Mouse (Mus musculus) midbrain, embryonic 15.5 days (tissue): ENCODE measurements at regions not wholly inside any gene's neighbourhood (a gene's known extent, or its start where the extent isn't known, plus 50 kb on each side); places are given as distances from the start of the nearest gene placed in this dataset.

Experiments used
- ATAC-seq: fragments of 200-750 bp; cut with Nextera tagmentation; replicated peaks from 2 replicates; pipeline ENCODE4 v1.8.0; 2017; ENCODE audit warnings: moderate TSS enrichment
- H3K27ac ChIP-seq: fragments of 300-500 bp; sonication (generic); 2 replicates; pipeline ENCODE4 v1.5.1; 2015; ENCODE audit warnings: mild to moderate bottlenecking, inconsistent platforms
- H3K27me3 ChIP-seq: fragments of 300-500 bp; sonication (generic); replicated peaks from 2 replicates; pipeline ENCODE4 v1.6.1; 2015; ENCODE audit warnings: inconsistent platforms
- H3K36me3 ChIP-seq: fragments of 300-500 bp; sonication (generic); replicated peaks from 2 replicates; pipeline ENCODE4 v1.6.1; 2015; ENCODE audit warnings: inconsistent platforms
- H3K4me1 ChIP-seq: fragments of 300-500 bp; sonication (generic); 2 replicates; pipeline ENCODE4 v1.6.1; 2015; ENCODE audit warnings: inconsistent platforms
- H3K4me2 ChIP-seq: fragments of 300-500 bp; sonication (generic); 2 replicates; pipeline ENCODE4 v1.6.1; 2015; ENCODE audit warnings: inconsistent platforms, mild to moderate bottlenecking, moderate library complexity
- H3K4me3 ChIP-seq: fragments of 300-500 bp; sonication (generic); 2 replicates; pipeline ENCODE4 v1.5.1; 2015; ENCODE audit warnings: mild to moderate bottlenecking, inconsistent platforms
- H3K9ac ChIP-seq: fragments of 300-500 bp; sonication (generic); 2 replicates; pipeline ENCODE4 v1.6.1; 2015; ENCODE audit warnings: mild to moderate bottlenecking, inconsistent platforms
- H3K9me3 ChIP-seq: fragments of 300-500 bp; sonication (generic); 2 replicates; pipeline ENCODE4 v1.6.1; 2016; ENCODE audit warnings: inconsistent platforms
- WGBS: fragments of 180-500 bp; shearing (Covaris S2); methylation state at CpG from one replicate; pipeline ENCODE4 v1.1.7; 2015; ENCODE audit warnings: mixed read lengths; 5-methylcytosine and 5-hydroxymethylcytosine counted together

DNA sequence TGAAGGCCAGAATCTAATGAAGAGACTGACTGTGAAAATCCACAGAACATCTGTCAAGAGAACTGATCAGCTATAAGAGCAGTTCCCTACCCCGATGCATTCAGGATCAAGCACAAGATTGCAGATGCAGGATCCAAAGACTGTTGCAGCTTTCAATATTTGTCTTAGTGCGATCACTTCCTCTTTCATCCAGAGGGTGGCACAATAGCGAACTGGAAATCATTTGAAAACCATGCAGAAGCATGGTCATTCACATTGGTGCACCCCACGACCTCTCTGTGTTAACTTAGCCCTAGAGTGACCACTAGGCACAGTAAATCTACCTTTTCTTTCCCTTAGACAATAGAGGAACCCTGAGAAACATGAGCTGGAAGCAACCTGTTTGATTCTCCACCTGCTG lies 55.8 kb upstream of the Pak3 start:
- Histone ChIP-seq H3K9ac (no peak overlapping the region), H3K27me3 (no peaks in the 10 kb centered on the region), H3K4me3 (no peak overlapping the region), H3K27ac (no peak overlapping the region), H3K4me1 (no peaks in the 10 kb centered on the region), H3K9me3 (no peaks in the 10 kb centered on the region), H3K36me3 (no peaks in the 10 kb centered on the region), H3K4me2 (no peak overlapping the region)
- no peak for ATAC-seq
- 41% methylated on average over 4 of the region's 4 CpGs for WGBS

DNA sequence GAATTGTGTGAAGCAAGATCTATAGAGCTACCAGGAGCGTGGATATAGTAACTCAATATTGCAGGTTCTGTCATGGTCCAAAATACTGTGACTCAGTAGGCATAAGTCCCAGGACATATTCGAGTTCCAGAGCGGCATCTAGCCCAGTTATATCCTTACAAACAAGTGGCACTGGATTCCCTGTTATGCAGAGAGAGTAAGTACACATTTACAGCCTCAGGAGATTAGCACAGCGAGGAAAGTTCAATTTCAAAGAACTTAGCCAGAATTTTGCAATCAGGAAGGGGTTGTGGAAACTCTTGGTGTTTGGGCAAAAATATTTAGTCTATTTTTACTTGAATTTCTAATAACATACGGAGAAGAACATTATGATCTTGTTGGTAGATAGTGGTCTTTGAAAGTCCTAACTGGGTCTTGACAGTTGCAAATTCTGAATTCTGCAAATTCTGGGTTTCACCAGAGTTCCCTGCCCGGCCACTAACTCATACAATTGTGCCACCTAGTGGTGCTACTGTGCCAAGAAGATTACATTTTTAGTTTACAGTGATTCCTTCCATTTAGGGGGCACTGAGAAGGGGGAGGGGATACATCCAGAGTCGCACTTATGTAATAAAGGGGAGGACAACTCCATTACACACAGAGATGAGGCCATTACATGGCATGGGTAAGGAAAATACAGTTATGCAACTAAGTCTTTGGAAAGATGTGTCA lies 54.7 kb upstream of the Chrdl1 start:
- Histone ChIP-seq H3K27me3 (peaks cover 9% of the 10 kb centered on the region), H3K9ac (no peak overlapping the region), H3K4me1 (no peaks in the 10 kb centered on the region), H3K27ac (no peak overlapping the region), H3K9me3 (no peaks in the 10 kb centered on the region), H3K4me2 (no peak overlapping the region), H3K36me3 (no peaks in the 10 kb centered on the region), H3K4me3 (no peak overlapping the region)
- WGBS, result 58% methylated on average over 7 of the region's 7 CpGs
- no peak for ATAC-seq

DNA sequence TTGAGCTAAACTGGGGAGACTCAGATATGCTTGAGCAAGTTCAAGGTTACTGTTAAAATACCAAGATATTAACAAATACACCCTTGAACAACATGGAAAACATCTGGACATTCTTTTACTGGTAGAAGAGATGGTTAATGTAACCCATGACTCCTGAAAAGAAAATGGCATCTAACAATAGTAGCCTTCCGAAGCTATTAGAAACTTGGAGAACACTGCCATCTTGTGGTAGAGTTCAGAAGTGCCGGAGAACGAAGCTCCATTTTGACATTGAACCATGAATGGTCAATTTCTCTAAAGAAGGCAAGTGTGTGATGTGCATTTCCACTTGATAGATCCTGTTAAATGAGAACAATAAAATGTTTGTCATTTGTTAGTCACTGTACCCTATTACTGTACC lies 50.5 kb upstream of the Chrdl1 start:
- 6% methylated on average over 3 of the region's 3 CpGs for WGBS
- peak; percentile 72 for ATAC-seq

More for the DNA sequence above, 50.5 kb upstream of the Chrdl1 start:
- H3K36me3 ChIP-seq, result no peaks in the 10 kb centered on the region
- H3K9me3 ChIP-seq, result no peaks in the 10 kb centered on the region
- H3K27me3 ChIP-seq, result peaks cover 6% of the 10 kb centered on the region
- no peak overlapping the region for H3K4me3 ChIP-seq
- H3K9ac ChIP-seq, result no peak overlapping the region
- H3K4me2 ChIP-seq, result no peak overlapping the region
- no peak overlapping the region for H3K27ac ChIP-seq
- H3K4me1 ChIP-seq, result no peaks in the 10 kb centered on the region
